Mouse (Mus musculus): Measurements from ENCODE around the gene Serpina3c. TPM values are rescaled to one million over a fixed set of nuclear protein-coding genes. Genes with fewer than 3 reads are reported as not detected.

The Serpina3c gene
- 0.19 and 0.31 TPM in 2 replicates for polyA plus RNA-seq (2012; rRNA removed)

DNA sequence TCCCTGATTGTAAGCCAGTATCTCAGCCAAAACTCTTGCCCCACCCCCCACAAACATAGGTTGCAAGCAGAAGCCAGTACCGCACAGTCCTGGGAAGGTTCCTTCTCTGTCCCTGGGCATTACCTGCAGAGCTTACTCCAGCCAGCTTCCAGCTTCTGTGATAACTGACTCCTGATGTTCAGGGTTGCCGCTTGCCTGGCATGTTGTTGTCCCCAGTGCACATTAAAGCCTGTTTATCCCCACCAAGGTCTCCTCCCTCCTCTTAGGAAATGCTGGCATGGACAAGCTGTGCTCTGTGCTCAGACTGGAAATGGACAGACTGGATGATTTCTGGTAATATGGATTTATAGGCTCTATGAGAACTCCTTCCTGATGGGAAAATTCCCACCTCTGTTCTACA lies at the start of gene Serpina3c:
TSS of gene Serpina3c (minus strand) at position 215 of the 400 bp plus-strand sequence.
- no peak within 1 kb of the TSS for H3K27ac ChIP-seq (ENCODE audit: insufficient read depth, low read length)
- 82% methylated on average over 2 of the region's 2 CpGs for WGBS
- DNase-seq, result no peak
- TF ChIP-seq POLR2A (IDR thresholded peaks at IDR 0.05; ENCODE audit: borderline replicate concordance, insufficient read depth, low read length), result no peak
- TF ChIP-seq CTCF (IDR thresholded peaks at IDR 0.05; ENCODE audit: borderline replicate concordance, insufficient read depth, low read depth, low read length), result no peak
- H3K4me1 ChIP-seq (ENCODE audit: control insufficient read depth, insufficient read depth, low read length), result no peaks in the 10 kb centered on the region
- H3K27me3 ChIP-seq (ENCODE audit: control insufficient read depth, insufficient read depth, low read length), result no peaks in the 10 kb centered on the region; the same call in 1 of the 2 replicates
- H3K4me3 ChIP-seq (replicated peaks; ENCODE audit: insufficient read depth, low read depth, low read length), result no peak within 1 kb of the TSS

DNA sequence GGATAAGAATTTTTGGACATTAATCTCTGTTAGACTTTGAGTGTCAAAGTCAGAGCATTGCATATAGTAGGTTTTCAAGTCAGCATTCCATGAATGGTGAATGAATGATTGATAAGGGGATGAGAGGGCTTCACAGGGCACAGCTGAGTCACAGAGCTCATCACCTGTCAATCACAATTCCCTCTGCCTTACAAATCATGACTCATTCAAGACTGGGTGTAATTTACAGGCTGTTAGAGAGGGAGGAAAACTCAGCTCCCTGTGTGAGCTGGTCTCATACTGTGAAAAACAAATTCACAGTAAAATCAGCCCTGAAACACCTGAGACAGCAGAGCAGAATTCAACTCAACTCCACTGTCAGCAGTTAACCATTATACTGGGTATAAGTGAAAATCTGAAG lies 37.2 kb upstream of the Serpina3c start:
- no peak for DNase-seq
- no peaks in the 10 kb centered on the region for H3K4me1 ChIP-seq (ENCODE audit: control insufficient read depth, insufficient read depth, low read length)
- H3K4me3 ChIP-seq (replicated peaks; ENCODE audit: insufficient read depth, low read depth, low read length), result no peak overlapping the region
- TF ChIP-seq POLR2A (IDR thresholded peaks at IDR 0.05; ENCODE audit: borderline replicate concordance, insufficient read depth, low read length), result no peak
- no peak for TF ChIP-seq CTCF (IDR thresholded peaks at IDR 0.05; ENCODE audit: borderline replicate concordance, insufficient read depth, low read depth, low read length)
- no peaks in the 10 kb centered on the region for H3K27me3 ChIP-seq (ENCODE audit: control insufficient read depth, insufficient read depth, low read length)
- no peak overlapping the region for H3K27ac ChIP-seq (ENCODE audit: insufficient read depth, low read length)

DNA sequence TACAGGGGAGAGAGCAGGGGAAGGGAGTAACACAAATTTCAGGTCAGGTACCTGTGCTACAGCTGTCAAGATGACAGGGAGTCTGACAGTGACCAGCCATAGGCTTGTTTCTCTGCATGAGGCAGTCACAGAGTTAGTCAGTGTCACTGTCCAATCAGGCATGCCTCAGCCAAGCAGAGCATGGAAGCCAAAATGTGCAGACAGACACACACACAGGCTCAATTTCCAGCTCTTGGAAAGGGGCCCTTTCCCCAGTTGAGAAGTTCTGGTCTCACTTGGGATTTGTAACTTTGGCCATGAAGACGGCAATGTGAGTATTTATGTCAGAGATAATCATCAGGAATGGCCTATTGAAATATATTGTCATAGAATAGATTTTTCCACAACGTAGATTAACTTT lies 35.6 kb upstream of the Serpina3c start:
- H3K4me3 ChIP-seq (replicated peaks; ENCODE audit: insufficient read depth, low read depth, low read length), result no peak overlapping the region
- DNase-seq, result no peak
- no peak for TF ChIP-seq CTCF (IDR thresholded peaks at IDR 0.05; ENCODE audit: borderline replicate concordance, insufficient read depth, low read depth, low read length)
- TF ChIP-seq POLR2A (IDR thresholded peaks at IDR 0.05; ENCODE audit: borderline replicate concordance, insufficient read depth, low read length), result no peak
- no peaks in the 10 kb centered on the region for H3K4me1 ChIP-seq (ENCODE audit: control insufficient read depth, insufficient read depth, low read length)
- no peak overlapping the region for H3K27ac ChIP-seq (ENCODE audit: insufficient read depth, low read length)
- H3K27me3 ChIP-seq (ENCODE audit: control insufficient read depth, insufficient read depth, low read length), result no peaks in the 10 kb centered on the region
- 55% methylated on average over 2 of the region's 2 CpGs for WGBS

DNA sequence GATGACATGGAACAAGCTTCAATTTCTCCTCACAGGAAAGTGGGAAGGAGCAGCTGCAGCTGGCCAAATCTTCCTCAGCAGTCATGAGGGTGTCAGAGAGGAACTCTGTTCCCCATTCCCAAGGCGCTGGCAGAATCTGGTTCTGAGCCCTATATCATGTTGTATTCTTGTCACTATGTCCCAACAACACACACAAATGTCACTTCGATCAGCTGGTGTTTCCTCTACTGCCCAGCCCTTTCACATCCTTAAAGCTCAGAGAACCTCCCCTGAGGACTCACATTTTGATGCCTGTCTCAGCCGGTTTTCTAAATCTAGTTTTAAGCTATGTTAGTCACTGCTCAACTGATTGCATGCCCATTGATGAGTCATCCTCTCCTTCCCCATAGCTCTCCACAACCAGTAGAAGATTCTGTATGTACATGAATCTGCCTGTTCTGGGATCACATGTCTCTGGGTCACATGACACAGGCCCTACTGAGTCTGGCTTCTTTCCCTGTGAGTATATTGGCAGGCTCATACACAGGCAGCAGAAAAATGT lies 32.4 kb upstream of the Serpina3c start:
- no peak overlapping the region for H3K27ac ChIP-seq (ENCODE audit: insufficient read depth, low read length)
- 74% methylated on average over 3 of the region's 3 CpGs for WGBS
- no peak overlapping the region for H3K4me3 ChIP-seq (replicated peaks; ENCODE audit: insufficient read depth, low read depth, low read length)
- H3K4me1 ChIP-seq (ENCODE audit: control insufficient read depth, insufficient read depth, low read length), result no peaks in the 10 kb centered on the region
- TF ChIP-seq CTCF (IDR thresholded peaks at IDR 0.05; ENCODE audit: borderline replicate concordance, insufficient read depth, low read depth, low read length), result no peak
- TF ChIP-seq POLR2A (IDR thresholded peaks at IDR 0.05; ENCODE audit: borderline replicate concordance, insufficient read depth, low read length), result no peak
- DNase-seq, result no peak
- no peaks in the 10 kb centered on the region for H3K27me3 ChIP-seq (ENCODE audit: control insufficient read depth, insufficient read depth, low read length)

DNA sequence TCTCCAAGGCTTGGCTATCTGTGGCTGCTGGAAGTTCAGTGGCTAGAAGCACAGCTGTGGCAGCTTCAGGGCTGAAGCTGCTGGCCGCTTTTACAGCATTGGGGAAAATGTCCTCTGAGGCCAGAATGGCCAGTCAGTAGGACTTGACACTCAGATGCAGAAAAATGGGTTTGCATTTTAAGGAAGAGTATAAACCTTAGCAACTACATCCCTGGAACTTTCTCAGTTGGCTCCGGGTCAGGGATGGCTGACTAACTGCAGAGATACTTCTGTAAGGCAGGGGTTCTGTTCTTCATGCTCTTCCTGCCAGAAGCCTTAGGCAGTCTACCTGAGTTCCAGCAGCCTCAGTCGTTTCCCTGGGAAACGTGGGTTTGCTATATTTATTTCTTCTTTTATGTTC lies 31.4 kb upstream of the Serpina3c start:
- H3K4me3 ChIP-seq (replicated peaks; ENCODE audit: insufficient read depth, low read depth, low read length), result no peak overlapping the region
- H3K27me3 ChIP-seq (ENCODE audit: control insufficient read depth, insufficient read depth, low read length), result no peaks in the 10 kb centered on the region
- 77% methylated on average over 4 of the region's 4 CpGs for whole genome bisulfite sequencing
- no peak for TF ChIP-seq POLR2A (IDR thresholded peaks at IDR 0.05; ENCODE audit: borderline replicate concordance, insufficient read depth, low read length)
- no peak for TF ChIP-seq CTCF (IDR thresholded peaks at IDR 0.05; ENCODE audit: borderline replicate concordance, insufficient read depth, low read depth, low read length)
- H3K27ac ChIP-seq (ENCODE audit: insufficient read depth, low read length), result no peak overlapping the region
- H3K4me1 ChIP-seq (ENCODE audit: control insufficient read depth, insufficient read depth, low read length), result no peaks in the 10 kb centered on the region
- no peak for DNase-seq

DNA sequence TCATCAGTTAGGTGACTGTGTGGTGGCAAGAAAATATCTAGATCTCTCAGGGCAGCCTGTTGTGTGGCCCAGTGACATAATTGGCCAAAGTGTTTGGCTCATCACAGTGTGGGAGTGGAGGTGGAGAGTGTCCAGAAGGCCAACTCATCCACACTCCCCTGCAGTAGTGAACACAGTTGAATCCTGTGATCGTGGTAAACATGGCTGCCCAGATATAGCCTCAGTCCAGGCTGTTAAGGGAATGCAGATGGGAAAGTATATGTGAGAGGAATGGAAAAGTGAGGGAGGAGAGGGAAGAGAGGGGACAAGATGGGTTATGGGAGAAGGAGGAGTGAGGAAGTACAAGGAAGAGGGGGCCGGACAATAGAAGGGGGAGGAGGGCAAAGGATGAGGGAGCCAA lies 25.3 kb upstream of the Serpina3c start:
- TF ChIP-seq POLR2A (IDR thresholded peaks at IDR 0.05; ENCODE audit: borderline replicate concordance, insufficient read depth, low read length) (no peak), CTCF (IDR thresholded peaks at IDR 0.05; ENCODE audit: borderline replicate concordance, insufficient read depth, low read depth, low read length) (no peak)
- Histone ChIP-seq H3K4me1 (ENCODE audit: control insufficient read depth, insufficient read depth, low read length) (no peaks in the 10 kb centered on the region), H3K27me3 (ENCODE audit: control insufficient read depth, insufficient read depth, low read length) (no peaks in the 10 kb centered on the region), H3K4me3 (replicated peaks; ENCODE audit: insufficient read depth, low read depth, low read length) (no peak overlapping the region), H3K27ac (ENCODE audit: insufficient read depth, low read length) (no peak overlapping the region)
- no peak for DNase-seq
- 67% methylated on average over 2 of the region's 2 CpGs for WGBS

DNA sequence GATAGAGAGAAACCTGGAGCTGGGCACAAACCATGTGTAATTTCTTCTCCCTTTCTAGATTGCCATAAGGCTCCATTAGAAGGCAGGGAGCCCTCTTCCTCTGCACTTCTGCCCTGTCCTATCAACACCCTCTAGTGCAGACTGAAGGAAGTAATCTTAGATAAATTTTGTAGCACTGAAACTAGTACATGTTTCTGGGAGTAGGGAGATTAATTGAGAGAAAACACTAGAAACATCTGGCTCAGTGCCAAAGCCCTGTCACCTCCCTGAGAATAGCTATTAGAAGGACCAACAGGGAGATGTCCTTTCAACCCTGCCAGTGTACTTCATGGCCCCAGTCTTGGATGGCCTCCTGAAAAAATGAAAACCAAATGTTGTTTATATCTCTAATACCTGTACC lies 24.9 kb upstream of the Serpina3c start:
- TF ChIP-seq CTCF (IDR thresholded peaks at IDR 0.05; ENCODE audit: borderline replicate concordance, insufficient read depth, low read depth, low read length), result no peak
- no peak for TF ChIP-seq POLR2A (IDR thresholded peaks at IDR 0.05; ENCODE audit: borderline replicate concordance, insufficient read depth, low read length)
- no peak overlapping the region for H3K4me3 ChIP-seq (replicated peaks; ENCODE audit: insufficient read depth, low read depth, low read length)
- H3K4me1 ChIP-seq (ENCODE audit: control insufficient read depth, insufficient read depth, low read length), result no peaks in the 10 kb centered on the region
- H3K27ac ChIP-seq (ENCODE audit: insufficient read depth, low read length), result no peak overlapping the region
- DNase-seq, result no peak
- H3K27me3 ChIP-seq (ENCODE audit: control insufficient read depth, insufficient read depth, low read length), result no peaks in the 10 kb centered on the region

DNA sequence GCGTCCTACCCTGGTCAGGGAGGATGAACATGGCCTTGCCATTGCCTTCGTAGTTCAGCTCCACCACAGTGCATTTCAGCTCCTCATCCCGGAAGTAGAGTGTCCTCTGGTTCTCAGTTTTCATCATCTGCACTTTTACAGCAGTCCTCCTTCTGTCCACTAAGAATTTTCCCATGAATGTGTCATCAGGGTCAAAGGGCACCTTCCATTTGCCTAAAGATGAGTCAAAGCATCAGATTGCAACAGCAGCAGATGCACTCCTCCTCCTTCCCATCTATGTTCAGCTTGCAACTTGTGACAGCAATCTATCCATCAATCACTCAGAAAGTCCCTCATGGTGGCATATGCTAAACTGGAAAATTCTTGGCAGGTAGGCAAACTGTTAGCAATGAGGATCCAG lies 22.0 kb upstream of the Serpina3c start:
- 82% methylated on average over 3 of the region's 3 CpGs for WGBS
- Histone ChIP-seq H3K27ac (ENCODE audit: insufficient read depth, low read length) (no peak overlapping the region), H3K27me3 (ENCODE audit: control insufficient read depth, insufficient read depth, low read length) (no peaks in the 10 kb centered on the region), H3K4me1 (ENCODE audit: control insufficient read depth, insufficient read depth, low read length) (no peaks in the 10 kb centered on the region), H3K4me3 (replicated peaks; ENCODE audit: insufficient read depth, low read depth, low read length) (no peak overlapping the region)
- no peak for DNase-seq
- TF ChIP-seq CTCF (IDR thresholded peaks at IDR 0.05; ENCODE audit: borderline replicate concordance, insufficient read depth, low read depth, low read length), result no peak
- no peak for TF ChIP-seq POLR2A (IDR thresholded peaks at IDR 0.05; ENCODE audit: borderline replicate concordance, insufficient read depth, low read length)
